Mouse (Mus musculus) limb, embryonic 12.5 days (tissue): ENCODE measurements around the gene Kcnn1. TPM values are rescaled to one million over a fixed set of nuclear protein-coding genes. Genes with fewer than 3 reads are reported as not detected.

Experiments used
- ATAC-seq: fragments of 200-750 bp; cut with Nextera tagmentation; 2 replicates; pipeline ENCODE4 v1.8.0; 2017; ENCODE audit warnings: low read depth, moderate TSS enrichment; ENCODE audit not compliant: insufficient number of reproducible peaks, insufficient read depth, low FRiP score, low TSS enrichment
- H3K27ac ChIP-seq: fragments of 300-500 bp; sonication (generic); 2 replicates; pipeline ENCODE4 v1.5.1; 2016; ENCODE audit warnings: mild to moderate bottlenecking, moderate library complexity
- H3K27me3 ChIP-seq: fragments of 300-500 bp; sonication (generic); 2 replicates; pipeline ENCODE4 v1.6.1; 2016; ENCODE audit warnings: mild to moderate bottlenecking, moderate library complexity
- H3K36me3 ChIP-seq: fragments of 300-500 bp; sonication (generic); 2 replicates; pipeline ENCODE4 v1.6.1; 2016; ENCODE audit warnings: mild to moderate bottlenecking, moderate library complexity
- H3K4me1 ChIP-seq: fragments of 300-500 bp; sonication (generic); replicated peaks from 2 replicates; pipeline ENCODE4 v1.6.1; 2016
- H3K4me2 ChIP-seq: fragments of 300-500 bp; sonication (generic); 2 replicates; pipeline ENCODE4 v1.6.1; 2016; ENCODE audit warnings: mild to moderate bottlenecking, moderate library complexity
- H3K4me3 ChIP-seq: fragments of 300-500 bp; sonication (generic); replicated peaks from 2 replicates; pipeline ENCODE4 v1.5.1; 2016; ENCODE audit warnings: mild to moderate bottlenecking
- H3K9ac ChIP-seq: fragments of 300-500 bp; sonication (generic); replicated peaks from 2 replicates; pipeline ENCODE4 v1.6.1; 2016; ENCODE audit warnings: mild to moderate bottlenecking, moderate library complexity
- H3K9me3 ChIP-seq: fragments of 300-500 bp; sonication (generic); 2 replicates; pipeline ENCODE4 v1.6.1; 2016; ENCODE audit warnings: mild to moderate bottlenecking, moderate library complexity
- WGBS: fragments of 180-500 bp; shearing (Covaris S2); methylation state at CpG from one replicate; pipeline ENCODE4 v1.1.7; 2016; 5-methylcytosine and 5-hydroxymethylcytosine counted together
- polyA plus RNA-seq: library from polyadenylated mRNA; unstranded; fragments of >200 nt; fragmentation: Nextera tagmentation; extraction: Ambion mirVana; gene quantifications from 2 replicates; pipeline ENCODE4 v1.2.1, GENCODE M21; 2016

The Kcnn1 gene
- polyA plus RNA-seq, 1 experiment from 2014 or later: 6.0 TPM

GRCm38 (mm10) chr8:70840590-70840989 lies 22.5 kb downstream of the Kcnn1 start:
- WGBS: 54% methylated on average over 10 of the region's 10 CpGs
- Histone ChIP-seq H3K9me3 (no peaks in the 10 kb centered on the region), H3K4me3 (no peak overlapping the region), H3K27me3 (peaks cover 5% of the 10 kb centered on the region; the same call in 1 of the 2 replicates), H3K4me1 (peaks cover 16% of the 10 kb centered on the region), H3K4me2 (no peak overlapping the region), H3K36me3 (peaks cover 5% of the 10 kb centered on the region), H3K27ac (no peak overlapping the region), H3K9ac (no peak overlapping the region)
- ATAC-seq: no peak

DNA sequence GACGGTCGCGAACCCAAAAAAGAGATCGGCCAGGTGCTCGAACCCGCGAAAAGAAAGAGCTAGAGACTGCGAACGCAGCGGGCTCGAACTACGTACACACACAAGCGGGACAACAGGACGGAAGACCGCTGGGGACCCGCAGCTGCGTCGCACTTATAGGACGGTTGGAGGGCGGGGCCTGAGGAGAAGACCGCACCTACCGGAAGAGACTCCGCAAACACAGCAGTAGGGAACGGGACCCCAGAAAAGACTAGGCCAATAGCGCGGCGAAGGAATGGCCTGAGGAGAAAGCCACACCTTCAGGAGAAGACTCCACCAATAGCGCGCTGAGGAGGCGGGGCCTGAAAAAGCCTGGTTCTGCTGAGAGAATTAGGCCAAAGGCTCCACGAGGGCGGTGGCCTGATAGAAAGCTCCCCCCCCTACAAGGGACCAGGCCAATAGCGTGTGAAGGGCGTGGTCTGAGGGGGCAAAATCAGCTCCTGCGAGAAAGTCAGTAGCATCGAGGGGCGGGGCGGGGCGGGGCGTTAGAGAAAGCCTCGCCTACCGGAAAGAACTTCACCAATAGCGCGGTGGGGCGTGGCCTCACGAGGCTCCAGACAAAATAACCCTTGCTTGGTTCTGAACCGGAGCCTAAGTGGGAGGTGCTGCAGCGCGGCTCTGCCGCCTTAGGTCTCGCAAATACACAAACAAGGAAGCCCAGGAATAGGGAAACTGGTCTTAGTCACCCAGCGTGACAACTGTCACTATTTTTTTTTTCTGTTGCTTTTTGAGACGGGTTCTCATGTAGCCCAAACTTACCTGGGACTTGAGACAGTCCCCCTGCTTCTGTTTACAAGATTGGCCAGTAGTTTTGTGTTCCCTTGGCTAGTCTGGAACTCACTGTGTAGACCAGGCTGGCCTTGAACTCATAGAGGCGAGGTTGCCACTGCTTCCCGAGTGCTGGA lies 23.4 kb downstream of the Kcnn1 start, which contains the start of gene Arrdc2:
TSS of gene Arrdc2 (minus strand) at position 313 of the 944 bp plus-strand sequence.
- Histone ChIP-seq H3K4me3 (peak within 1 kb of the TSS; percentile 67), H3K9me3 (no peaks in the 10 kb centered on the region), H3K36me3 (peaks cover 11% of the 10 kb centered on the region), H3K27me3 (peaks cover 5% of the 10 kb centered on the region; the same call in 1 of the 2 replicates), H3K4me2 (peak within 1 kb of the TSS; percentile 80), H3K27ac (peak within 1 kb of the TSS; percentile 85), H3K9ac (peak within 1 kb of the TSS; percentile 75), H3K4me1 (peaks cover 16% of the 10 kb centered on the region)
- WGBS: 3% methylated on average over 55 of the region's 55 CpGs
- peak; percentile 96 for ATAC-seq

DNA sequence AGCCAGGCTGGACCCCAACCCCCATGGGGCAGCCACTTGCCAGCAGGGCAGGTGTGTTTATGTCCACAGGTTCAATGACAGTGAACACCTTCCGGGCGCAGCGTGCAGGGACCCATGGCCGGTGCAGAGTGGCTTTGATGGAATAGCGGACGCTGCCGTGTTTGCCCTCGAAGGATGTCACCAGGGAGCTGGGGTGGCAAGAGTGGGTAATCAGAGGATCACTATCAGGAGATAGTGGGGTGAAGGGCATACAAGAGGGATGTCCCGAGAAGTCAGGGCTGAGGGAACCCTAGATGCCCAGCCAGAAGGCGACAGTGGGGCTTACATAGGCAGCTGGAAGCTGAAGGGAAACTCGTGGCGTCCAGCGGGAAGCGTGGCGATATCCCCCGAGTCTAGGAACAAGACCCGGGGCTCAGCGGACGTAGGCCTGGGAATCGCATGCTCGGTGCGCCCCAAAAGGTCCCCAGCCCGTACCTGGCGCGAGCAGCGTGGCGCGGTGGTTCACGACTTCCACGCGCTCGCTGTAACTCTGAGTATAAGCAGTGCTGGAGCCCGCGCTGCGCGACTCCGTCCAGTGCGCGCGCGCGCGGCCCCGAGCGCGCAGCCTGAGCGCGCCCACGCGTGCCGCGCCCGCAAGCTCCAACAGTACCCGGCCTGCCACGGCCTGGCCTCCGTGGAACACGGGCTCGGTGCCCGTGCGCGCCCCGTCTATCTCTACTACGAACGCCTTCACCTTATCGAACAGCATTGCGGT lies 24.2 kb downstream of the Kcnn1 start:
- Histone ChIP-seq H3K27me3 (peaks cover 5% of the 10 kb centered on the region; the same call in 1 of the 2 replicates), H3K36me3 (peaks cover 11% of the 10 kb centered on the region), H3K4me1 (peaks cover 17% of the 10 kb centered on the region), H3K4me3 (peak overlapping the region; percentile 67), H3K27ac (peak overlapping the region; percentile 85), H3K4me2 (peak overlapping the region; percentile 80), H3K9ac (peak overlapping the region; percentile 75), H3K9me3 (no peaks in the 10 kb centered on the region)
- WGBS: 3% methylated on average over 66 of the region's 66 CpGs
- ATAC-seq: peak; percentile 8

DNA sequence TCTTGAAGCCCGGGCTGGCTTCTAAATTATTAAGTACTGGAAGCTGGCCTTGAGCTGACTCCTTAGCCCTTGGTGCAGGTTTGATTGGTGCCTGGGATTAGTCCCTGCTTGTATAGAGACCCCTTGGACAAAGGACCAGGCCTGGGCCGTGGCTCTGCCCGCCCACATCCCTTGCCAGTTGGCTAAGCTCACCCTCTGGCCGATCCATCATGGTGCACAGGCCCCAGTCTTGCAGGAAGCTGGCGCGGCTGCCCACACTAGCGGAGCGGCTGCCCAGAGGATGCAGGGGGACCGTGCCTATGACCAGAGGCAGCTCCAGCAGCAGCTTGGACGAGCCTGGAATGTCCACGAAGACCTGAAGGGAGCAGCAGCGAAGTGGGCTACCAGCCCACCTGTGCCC lies 26.4 kb downstream of the Kcnn1 start:
- Histone ChIP-seq H3K27me3 (0 out of 2 replicates have a peak, but pooled peaks cover 2% of the 10 kb centered on the region), H3K4me1 (peaks cover 27% of the 10 kb centered on the region), H3K27ac (no peak overlapping the region), H3K9ac (no peak overlapping the region), H3K36me3 (peaks cover 11% of the 10 kb centered on the region), H3K4me3 (no peak overlapping the region), H3K9me3 (no peaks in the 10 kb centered on the region), H3K4me2 (no peak overlapping the region)
- 85% methylated on average over 12 of the region's 12 CpGs for WGBS
- no peak for ATAC-seq

DNA sequence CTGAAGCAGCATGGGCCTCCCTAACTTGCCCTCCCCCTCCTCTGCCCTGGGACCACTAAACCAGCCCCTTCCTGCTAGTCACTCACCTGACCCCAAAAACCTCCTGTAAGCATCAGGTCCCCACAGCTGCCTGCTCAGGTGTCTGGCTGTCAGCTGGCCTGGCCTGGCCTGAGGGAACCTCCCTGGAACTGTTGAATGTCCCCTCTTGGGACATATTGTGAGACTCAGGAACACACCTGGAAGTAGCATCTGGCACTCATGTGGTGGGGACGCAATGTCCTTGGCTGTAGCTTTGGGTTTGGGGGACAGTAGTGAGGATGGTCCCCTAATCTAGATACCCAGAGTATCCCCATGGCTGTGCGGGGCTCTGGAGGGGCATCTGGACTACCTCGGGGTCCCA lies 29.0 kb downstream of the Kcnn1 start:
- ATAC-seq: no peak
- Histone ChIP-seq H3K36me3 (peaks cover 11% of the 10 kb centered on the region), H3K4me2 (no peak overlapping the region), H3K9me3 (no peaks in the 10 kb centered on the region), H3K27me3 (no peaks in the 10 kb centered on the region), H3K9ac (no peak overlapping the region), H3K27ac (no peak overlapping the region), H3K4me3 (no peak overlapping the region), H3K4me1 (peaks cover 16% of the 10 kb centered on the region)
- 95% methylated on average over 3 of the region's 3 CpGs for WGBS

- Histone ChIP-seq H3K9ac (no peak overlapping the region), H3K4me1 (peaks cover 13% of the 10 kb centered on the region), H3K4me2 (no peak overlapping the region), H3K27me3 (no peaks in the 10 kb centered on the region), H3K4me3 (no peak overlapping the region), H3K36me3 (peaks cover 11% of the 10 kb centered on the region), H3K9me3 (no peaks in the 10 kb centered on the region), H3K27ac (no peak overlapping the region)
- no peak for ATAC-seq
- WGBS: 55% methylated on average over 15 of the region's 15 CpGs
Observed at GRCm38 (mm10) chr8:70833520-70833919, 29.5 kb downstream of the Kcnn1 start.

GRCm38 (mm10) chr8:70833018-70833482 lies 30.0 kb downstream of the Kcnn1 start:
- no peak overlapping the region for H3K27ac ChIP-seq
- H3K9me3 ChIP-seq: no peaks in the 10 kb centered on the region
- H3K27me3 ChIP-seq: no peaks in the 10 kb centered on the region
- H3K9ac ChIP-seq: no peak overlapping the region
- no peak overlapping the region for H3K4me3 ChIP-seq
- no peak overlapping the region for H3K4me2 ChIP-seq
- H3K4me1 ChIP-seq: peaks cover 11% of the 10 kb centered on the region
- H3K36me3 ChIP-seq: peaks cover 11% of the 10 kb centered on the region
- 47% methylated on average over 9 of the region's 9 CpGs for WGBS
- no peak for ATAC-seq

DNA sequence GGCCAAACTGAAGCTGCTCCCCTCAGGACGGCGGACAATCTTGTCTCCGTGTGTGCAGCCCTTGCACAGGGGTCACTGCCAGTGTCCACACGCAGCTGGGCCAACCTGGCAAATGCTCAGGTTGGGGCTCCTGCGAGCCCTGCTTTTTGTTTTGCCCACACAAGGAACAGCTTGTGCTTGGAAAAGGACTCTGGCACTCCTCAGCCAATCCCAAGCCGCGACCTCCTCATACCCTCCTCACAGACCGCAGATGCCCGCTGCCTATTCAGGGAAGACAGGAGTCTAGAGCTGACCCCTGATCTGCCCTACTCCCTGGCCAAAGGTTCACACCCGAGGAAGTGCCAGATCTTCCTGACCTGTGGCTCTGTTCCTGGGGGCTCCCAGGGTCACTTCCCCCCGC lies 30.7 kb downstream of the Kcnn1 start:
- no peaks in the 10 kb centered on the region for H3K9me3 ChIP-seq
- no peak overlapping the region for H3K4me2 ChIP-seq
- no peak for ATAC-seq
- H3K27me3 ChIP-seq: no peaks in the 10 kb centered on the region
- H3K4me3 ChIP-seq: no peak overlapping the region
- H3K4me1 ChIP-seq: peaks cover 11% of the 10 kb centered on the region
- WGBS: 79% methylated on average over 11 of the region's 11 CpGs
- H3K36me3 ChIP-seq: peaks cover 11% of the 10 kb centered on the region
- no peak overlapping the region for H3K27ac ChIP-seq
- H3K9ac ChIP-seq: no peak overlapping the region

- Histone ChIP-seq H3K9me3 (peaks cover 5% of the 10 kb centered on the region; the same call in 1 of the 2 replicates), H3K36me3 (peaks cover 11% of the 10 kb centered on the region), H3K27me3 (no peaks in the 10 kb centered on the region), H3K9ac (no peak overlapping the region), H3K27ac (no peak overlapping the region), H3K4me2 (no peak overlapping the region), H3K4me1 (peaks cover 11% of the 10 kb centered on the region), H3K4me3 (no peak overlapping the region)
- no peak for ATAC-seq
- 88% methylated on average over 8 of the region's 8 CpGs for WGBS
Observed at GRCm38 (mm10) chr8:70831517-70831916, 31.5 kb downstream of the Kcnn1 start.

DNA sequence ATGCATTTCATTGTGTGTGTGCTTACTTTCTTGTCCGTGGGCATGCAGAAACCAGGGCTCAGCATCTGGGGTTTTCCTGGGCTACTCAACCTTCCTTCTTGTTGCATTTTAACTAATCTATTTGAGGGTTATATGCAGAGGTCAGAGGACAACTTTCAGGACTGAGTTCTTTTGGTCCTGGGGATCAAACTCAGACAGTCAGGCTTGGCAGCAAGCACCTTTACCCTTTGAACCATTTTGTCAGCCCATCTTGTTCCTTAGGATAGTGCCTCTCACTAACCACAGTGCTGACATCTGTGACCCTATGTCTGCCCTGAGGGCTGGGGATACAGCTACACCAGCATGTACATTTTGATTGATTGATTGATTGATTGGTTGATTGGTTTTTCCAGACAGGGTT lies 35.3 kb downstream of the Kcnn1 start:
- no peak overlapping the region for H3K27ac ChIP-seq
- no peak for ATAC-seq
- H3K4me3 ChIP-seq: no peak overlapping the region
- 91% methylated on average over 1 of the region's 1 CpGs for WGBS
- no peaks in the 10 kb centered on the region for H3K27me3 ChIP-seq
- H3K4me2 ChIP-seq: no peak overlapping the region
- peaks cover 5% of the 10 kb centered on the region; the same call in 1 of the 2 replicates for H3K9me3 ChIP-seq
- H3K36me3 ChIP-seq: no peaks in the 10 kb centered on the region
- H3K9ac ChIP-seq: no peak overlapping the region
- H3K4me1 ChIP-seq: no peaks in the 10 kb centered on the region

DNA sequence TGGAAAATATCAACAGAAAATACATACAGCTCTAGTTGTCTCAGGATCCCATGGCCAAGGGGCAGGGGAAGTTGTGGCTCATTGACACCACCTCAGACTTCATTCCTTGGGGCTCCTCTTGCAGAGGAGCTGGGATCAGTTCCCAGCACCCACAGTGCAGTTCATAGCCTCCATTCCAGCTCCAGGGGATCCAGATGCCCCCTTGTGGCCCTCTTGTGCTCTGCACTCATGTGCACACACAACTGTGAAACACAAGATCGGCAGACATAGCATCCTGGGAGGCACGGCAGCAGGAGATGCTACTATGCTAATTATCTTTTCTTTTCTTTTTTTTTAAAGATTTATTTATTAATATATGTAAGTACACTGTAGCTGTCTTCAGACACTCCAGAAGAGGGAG lies 36.0 kb downstream of the Kcnn1 start:
- Histone ChIP-seq H3K9ac (no peak overlapping the region), H3K27me3 (no peaks in the 10 kb centered on the region), H3K36me3 (no peaks in the 10 kb centered on the region), H3K9me3 (peaks cover 5% of the 10 kb centered on the region; the same call in 1 of the 2 replicates), H3K4me1 (no peaks in the 10 kb centered on the region), H3K27ac (no peak overlapping the region), H3K4me3 (no peak overlapping the region), H3K4me2 (no peak overlapping the region)
- 96% methylated on average over 2 of the region's 2 CpGs for WGBS
- ATAC-seq: no peak
